Comparison of ENCODE assay signal across 8 mouse cellular contexts in genomic region chr9:44709600-44709999, GRCm38 (mm10). TPM values are rescaled to one million over a fixed set of nuclear protein-coding genes. Genes with fewer than 3 reads are reported as not detected.
A peak's percentile ranks its signal among the peaks of the same experiment; 100 is the strongest.
DNase-seq lines count a peak whose midpoint lies in the region; ATAC-seq lines count a peak whose summit lies in the region.

No protein-coding gene starts in this region.

- no peak overlapping the region for H3K27ac ChIP-seq in forebrain, embryonic 10.5 days
- H3K27ac ChIP-seq in forebrain, embryonic 13.5 days = no peak overlapping the region
- H3K27ac ChIP-seq in midbrain, embryonic 11.5 days (ENCODE audit: low read depth, low read length) = no peak overlapping the region
- no peak overlapping the region for H3K27ac ChIP-seq in midbrain, embryonic 16.5 days (ENCODE audit: low read length)
- no peak overlapping the region for H3K27ac ChIP-seq in intestine, embryonic 15.5 days

- DNase-seq in forebrain, embryonic 10.5 days (ENCODE audit: extremely low spot score, low spot score) = peak; percentile 53
- peak; percentile 92 for DNase-seq in midbrain, embryonic 11.5 days (ENCODE audit: low spot score, missing footprints)
- DNase-seq in embryo, embryonic 10.5 days (ENCODE audit: low spot score) = peak; percentile 68
- peak; percentile 61 for DNase-seq in lung, postnatal 36 days
- no peak for DNase-seq in left cerebral cortex, adult 9 months (ENCODE audit: low spot score in 2 of 2)

- H3K36me3 ChIP-seq in forebrain, embryonic 10.5 days (replicated peaks) = peaks cover 93% of the 10 kb centered on the region
- H3K36me3 ChIP-seq in forebrain, embryonic 13.5 days (ENCODE audit: poor library complexity, severe bottlenecking) = peaks cover 82% of the 10 kb centered on the region
- peaks cover 13% of the 10 kb centered on the region for H3K36me3 ChIP-seq in midbrain, embryonic 11.5 days (ENCODE audit: control insufficient read depth, insufficient read depth, low read length)
- H3K36me3 ChIP-seq in midbrain, embryonic 16.5 days (ENCODE audit: control insufficient read depth, insufficient read depth, low read length) = peaks cover 19% of the 10 kb centered on the region
- no peaks in the 10 kb centered on the region for H3K36me3 ChIP-seq in intestine, embryonic 15.5 days

- ATAC-seq in forebrain, embryonic 13.5 days = no peak
- ATAC-seq in midbrain, embryonic 11.5 days (ENCODE audit: low FRiP score) = no peak
- no peak for ATAC-seq in midbrain, embryonic 16.5 days
- no peak for ATAC-seq in intestine, embryonic 15.5 days

- H3K9me3 ChIP-seq in forebrain, embryonic 10.5 days = no peaks in the 10 kb centered on the region
- no peaks in the 10 kb centered on the region for H3K9me3 ChIP-seq in forebrain, embryonic 13.5 days (replicated peaks)
- H3K9me3 ChIP-seq in midbrain, embryonic 11.5 days (ENCODE audit: control insufficient read depth, low read length) = no peaks in the 10 kb centered on the region
- no peaks in the 10 kb centered on the region for H3K9me3 ChIP-seq in midbrain, embryonic 16.5 days (replicated peaks; ENCODE audit: control insufficient read depth, low read length, poor library complexity, severe bottlenecking)
- no peaks in the 10 kb centered on the region for H3K9me3 ChIP-seq in intestine, embryonic 15.5 days

- no peak overlapping the region for H3K9ac ChIP-seq in forebrain, embryonic 13.5 days
- no peak overlapping the region for H3K9ac ChIP-seq in midbrain, embryonic 11.5 days (ENCODE audit: low read length)
- no peak overlapping the region for H3K9ac ChIP-seq in midbrain, embryonic 16.5 days (ENCODE audit: low read depth, low read length)
- H3K9ac ChIP-seq in intestine, embryonic 15.5 days = no peak overlapping the region

- H3K4me3 ChIP-seq in forebrain, embryonic 10.5 days = no peak overlapping the region
- H3K4me3 ChIP-seq in forebrain, embryonic 13.5 days = no peak overlapping the region
- H3K4me3 ChIP-seq in midbrain, embryonic 11.5 days (ENCODE audit: low read depth, low read length) = no peak overlapping the region
- no peak overlapping the region for H3K4me3 ChIP-seq in midbrain, embryonic 16.5 days (ENCODE audit: low read depth, low read length)
- H3K4me3 ChIP-seq in intestine, embryonic 15.5 days (replicated peaks) = no peak overlapping the region

- no peak overlapping the region for H3K4me2 ChIP-seq in forebrain, embryonic 13.5 days
- no peak overlapping the region for H3K4me2 ChIP-seq in midbrain, embryonic 11.5 days
- no peak overlapping the region for H3K4me2 ChIP-seq in midbrain, embryonic 16.5 days (ENCODE audit: low read length)
- H3K4me2 ChIP-seq in intestine, embryonic 15.5 days (replicated peaks) = no peak overlapping the region

- 45% methylated on average over 2 of the region's 2 CpGs for WGBS in forebrain, embryonic 10.5 days
- WGBS in forebrain, embryonic 13.5 days = 50% methylated on average over 2 of the region's 2 CpGs
- 57% methylated on average over 2 of the region's 2 CpGs for WGBS in midbrain, embryonic 11.5 days
- WGBS in midbrain, embryonic 16.5 days = 45% methylated on average over 2 of the region's 2 CpGs
- 57% methylated on average over 2 of the region's 2 CpGs for WGBS in intestine, embryonic 15.5 days

- H3K27me3 ChIP-seq in forebrain, embryonic 10.5 days (ENCODE audit: poor library complexity, severe bottlenecking) = peaks cover 14% of the 10 kb centered on the region
- no peaks in the 10 kb centered on the region for H3K27me3 ChIP-seq in forebrain, embryonic 13.5 days
- H3K27me3 ChIP-seq in midbrain, embryonic 11.5 days (ENCODE audit: control insufficient read depth, insufficient read depth, low read length) = peaks cover 5% of the 10 kb centered on the region
- no peaks in the 10 kb centered on the region for H3K27me3 ChIP-seq in midbrain, embryonic 16.5 days (ENCODE audit: control insufficient read depth, insufficient read depth, low read depth, low read length)
- H3K27me3 ChIP-seq in intestine, embryonic 15.5 days (replicated peaks) = no peaks in the 10 kb centered on the region

- peaks cover 24% of the 10 kb centered on the region for H3K4me1 ChIP-seq in forebrain, embryonic 10.5 days
- peaks cover 26% of the 10 kb centered on the region for H3K4me1 ChIP-seq in forebrain, embryonic 13.5 days
- peaks cover 14% of the 10 kb centered on the region for H3K4me1 ChIP-seq in midbrain, embryonic 11.5 days (ENCODE audit: control insufficient read depth, insufficient read depth, low read length)
- peaks cover 13% of the 10 kb centered on the region; the same call in 1 of the 2 replicates for H3K4me1 ChIP-seq in midbrain, embryonic 16.5 days (ENCODE audit: control insufficient read depth, insufficient read depth, low read length)
- H3K4me1 ChIP-seq in intestine, embryonic 15.5 days (replicated peaks) = peaks cover 32% of the 10 kb centered on the region

RNA-seq across cellular contexts. Expression of gene Phldb1, which starts 25.4 kb away (rescaled TPM):
- polyA plus RNA-seq in forebrain, embryonic 10.5 days (2016; fragmentation: Nextera tagmentation; extraction: Ambion mirVana) = 37.8 and 44.7 TPM in 2 replicates
- polyA plus RNA-seq in forebrain, embryonic 13.5 days (2015; fragmentation: Nextera tagmentation; extraction: Ambion mirVana) = 36.4 and 40.9 TPM in 2 replicates
- polyA plus RNA-seq in midbrain, embryonic 11.5 days (2014; fragmentation: Nextera tagmentation; extraction: Ambion mirVana) = 28.8 and 32.8 TPM in 2 replicates
- 48.1 and 51.7 TPM in 2 replicates for polyA plus RNA-seq in midbrain, embryonic 16.5 days (2015; fragmentation: Nextera tagmentation; extraction: Ambion mirVana)
- 17.6 and 18.9 TPM in 2 replicates for polyA plus RNA-seq in intestine, embryonic 15.5 days (2015; fragmentation: Nextera tagmentation; extraction: Ambion mirVana)

RNA-seq across cellular contexts. Expression of gene Treh, which starts 36.6 kb away (rescaled TPM):
- polyA plus RNA-seq in forebrain, embryonic 10.5 days (2016; fragmentation: Nextera tagmentation; extraction: Ambion mirVana) = not detected in 2 replicates
- polyA plus RNA-seq in forebrain, embryonic 13.5 days (2015; fragmentation: Nextera tagmentation; extraction: Ambion mirVana) = not detected in 2 replicates
- not detected in 2 replicates for polyA plus RNA-seq in midbrain, embryonic 11.5 days (2014; fragmentation: Nextera tagmentation; extraction: Ambion mirVana)
- not detected in 2 replicates for polyA plus RNA-seq in midbrain, embryonic 16.5 days (2015; fragmentation: Nextera tagmentation; extraction: Ambion mirVana)
- not detected in 2 replicates for polyA plus RNA-seq in intestine, embryonic 15.5 days (2015; fragmentation: Nextera tagmentation; extraction: Ambion mirVana)

RNA-seq across cellular contexts. Expression of gene Arcn1, which starts 58.0 kb away (rescaled TPM):
- polyA plus RNA-seq in forebrain, embryonic 10.5 days (2016; fragmentation: Nextera tagmentation; extraction: Ambion mirVana) = 159 and 168 TPM in 2 replicates
- 132 and 137 TPM in 2 replicates for polyA plus RNA-seq in forebrain, embryonic 13.5 days (2015; fragmentation: Nextera tagmentation; extraction: Ambion mirVana)
- polyA plus RNA-seq in midbrain, embryonic 11.5 days (2014; fragmentation: Nextera tagmentation; extraction: Ambion mirVana) = 191 and 213 TPM in 2 replicates
- polyA plus RNA-seq in midbrain, embryonic 16.5 days (2015; fragmentation: Nextera tagmentation; extraction: Ambion mirVana) = 140 and 146 TPM in 2 replicates
- 184 and 193 TPM in 2 replicates for polyA plus RNA-seq in intestine, embryonic 15.5 days (2015; fragmentation: Nextera tagmentation; extraction: Ambion mirVana)

RNA-seq across cellular contexts. Expression of gene Ift46, which starts 58.1 kb away (rescaled TPM):
- polyA plus RNA-seq in forebrain, embryonic 10.5 days (2016; fragmentation: Nextera tagmentation; extraction: Ambion mirVana) = 110 TPM in 2 replicates
- polyA plus RNA-seq in forebrain, embryonic 13.5 days (2015; fragmentation: Nextera tagmentation; extraction: Ambion mirVana) = 154 and 164 TPM in 2 replicates
- polyA plus RNA-seq in midbrain, embryonic 11.5 days (2014; fragmentation: Nextera tagmentation; extraction: Ambion mirVana) = 141 and 149 TPM in 2 replicates
- polyA plus RNA-seq in midbrain, embryonic 16.5 days (2015; fragmentation: Nextera tagmentation; extraction: Ambion mirVana) = 188 and 193 TPM in 2 replicates
- 79.8 and 82.8 TPM in 2 replicates for polyA plus RNA-seq in intestine, embryonic 15.5 days (2015; fragmentation: Nextera tagmentation; extraction: Ambion mirVana)

Comparison
In these comparisons a context has a peak if more than half of its experiments do, and no peak if none do; other contexts are left out.
1. DNase-seq: peak in forebrain, embryonic 10.5 days (single experiment), midbrain, embryonic 11.5 days (single experiment), embryo, embryonic 10.5 days (single experiment) and lung, postnatal 36 days (single experiment); none in left cerebral cortex, adult 9 months (0 of 2).